Mouse (Mus musculus) layer of hippocampus, adult 9-11 months (tissue): ENCODE data around the gene Dnajb5.
"Not testable (repeated sequence)": the region's sequence is repeated elsewhere in the genome, so short reads cannot be mapped to it uniquely, and the experiment has no call there.

Experiments
- DNase-seq: peaks from one replicate; pipeline ENCODE4 v3.0.0; 2022

Gene Dnajb5

GRCm38 (mm10) chr4:42973868-42974267 lies 24.3 kb downstream of the Dnajb5 start:
- no peak for DNase-seq

GRCm38 (mm10) chr4:42978062-42978461 lies 28.4 kb downstream of the Dnajb5 start:
- DNase-seq: no peak

- not testable (repeated sequence) for DNase-seq
These were observed 30.9 kb downstream of the Dnajb5 start for GRCm38 (mm10) chr4:42980467-42980866.

- DNase-seq: no peak
These were observed 38.7 kb downstream of the Dnajb5 start for GRCm38 (mm10) chr4:42988296-42988695.

- DNase-seq: no peak
These were observed 48.4 kb downstream of the Dnajb5 start for GRCm38 (mm10) chr4:42998022-42998421.

- peak; percentile 69 for DNase-seq
These were observed 50.0 kb downstream of the Dnajb5 start for GRCm38 (mm10) chr4:42999451-43000140.

- peak; percentile 99 for DNase-seq
These were observed 50.8 kb downstream of the Dnajb5 start, which contains the start of gene Vcp for GRCm38 (mm10) chr4:43000141-43000986. Vcp (minus strand) TSS chr4:43000507.

GRCm38 (mm10) chr4:43001272-43001671 lies 51.7 kb downstream of the Dnajb5 start:
- DNase-seq: no peak

- no peak for DNase-seq
These were observed 53.3 kb downstream of the Dnajb5 start for GRCm38 (mm10) chr4:43002756-43003439.

- no peak for DNase-seq
These were observed 55.3 kb downstream of the Dnajb5 start for GRCm38 (mm10) chr4:43004951-43005350.

- no peak for DNase-seq
These were observed 56.2 kb downstream of the Dnajb5 start for GRCm38 (mm10) chr4:43005765-43006164.
